24 mouse cellular contexts compared by ENCODE assay signal in the genomic region with DNA sequence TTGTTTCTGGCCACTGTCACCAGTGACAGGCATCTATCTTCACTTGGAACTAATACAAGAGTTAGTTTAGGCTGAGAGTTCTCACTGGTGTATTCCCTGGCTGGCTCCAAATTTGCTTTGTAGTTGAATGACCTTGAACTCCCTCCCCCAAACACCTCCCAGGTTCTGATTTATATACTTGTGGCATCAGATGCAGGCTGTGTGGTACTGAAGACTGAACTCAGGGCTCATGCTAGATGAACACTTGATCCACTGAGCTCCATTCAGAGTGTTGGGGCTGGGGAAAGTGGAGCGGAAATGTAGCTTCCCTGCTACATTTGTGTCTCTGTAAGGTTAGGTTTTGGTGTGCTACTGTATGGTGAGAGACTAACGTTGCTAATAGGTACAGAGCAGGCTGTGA. TPM values are rescaled to one million over a fixed set of nuclear protein-coding genes. Genes with fewer than 3 reads are reported as not detected.
DNase-seq lines count a peak whose midpoint lies in the region; ATAC-seq and TF ChIP-seq lines count a peak whose summit lies in the region.
"Had no signal": no experiment of that assay in that cellular context is flagged by ENCODE, and none has a peak within 500 bp of the region (broad histone marks: within the 10 kb centered on the region; RNA-seq: fewer than 3 reads in every experiment).

No protein-coding gene starts in this region.

- H3K9me3 ChIP-seq in heart, postnatal 0 days (replicated peaks; ENCODE audit: control insufficient read depth, low read length) = no peaks in the 10 kb centered on the region
- H3K9me3 ChIP-seq: embryonic facial prominence, embryonic 10.5 days; embryonic facial prominence, embryonic 12.5 days; forebrain, embryonic 13.5 days; forebrain, embryonic 15.5 days; G1E had no signal

- no peak overlapping the region for H3K9ac ChIP-seq in heart, postnatal 0 days (replicated peaks; ENCODE audit: low read depth, low read length)
- H3K9ac ChIP-seq: embryonic facial prominence, embryonic 12.5 days; forebrain, embryonic 13.5 days; forebrain, embryonic 15.5 days had no signal

- H3K27ac ChIP-seq in heart, postnatal 0 days (ENCODE audit: low read depth) = peak overlapping the region; percentile 36; the same call in 1 of the 2 replicates
- peak overlapping the region; percentile 30; the same call in 1 of the 2 replicates for H3K27ac ChIP-seq in testis, adult 2 months (ENCODE audit: control insufficient read depth, insufficient read depth, low read depth, low read length)
- H3K27ac ChIP-seq: embryonic facial prominence, embryonic 10.5 days; embryonic facial prominence, embryonic 12.5 days; forebrain, embryonic 13.5 days; forebrain, embryonic 15.5 days had no signal

- no peak for TF ChIP-seq CTCF in heart, postnatal 0 days (IDR thresholded peaks at IDR 0.05; ENCODE audit: low read depth)
- TF ChIP-seq CTCF in testis, adult 2 months (IDR thresholded peaks at IDR 0.05; ENCODE audit: control insufficient read depth, insufficient read depth, insufficient replicate concordance, low read depth, low read length) = no peak

- H3K27me3 ChIP-seq in heart, postnatal 0 days (ENCODE audit: control insufficient read depth, insufficient read depth, low read length) = no peaks in the 10 kb centered on the region
- H3K27me3 ChIP-seq in testis, adult 2 months (ENCODE audit: control insufficient read depth, insufficient read depth, low read length) = no peaks in the 10 kb centered on the region
- H3K27me3 ChIP-seq: CH12.LX; embryonic facial prominence, embryonic 12.5 days; forebrain, embryonic 13.5 days; forebrain, embryonic 15.5 days; Patski had no signal

- intact Hi-C loops in heart, postnatal 25 days (cut with DNase I) = loop anchor here (10.0 kb wide), 1 partner anchor 630 kb away; the partner anchor contains the start of genes Ccnk and Setd3

- 79% methylated on average over 2 of the region's 2 CpGs for WGBS in heart, postnatal 0 days

- 0 out of 2 replicates have a peak, but pooled peaks cover 14% of the 10 kb centered on the region for H3K36me3 ChIP-seq in heart, postnatal 0 days (replicated peaks; ENCODE audit: control insufficient read depth, insufficient read depth, low read length)
- H3K36me3 ChIP-seq in testis, adult 2 months (ENCODE audit: control insufficient read depth, insufficient read depth, low read length) = no peaks in the 10 kb centered on the region; the same call in 1 of the 2 replicates
- H3K36me3 ChIP-seq: forebrain, embryonic 15.5 days had no signal

- DNase-seq in heart, adult 11 months = peak; percentile 75
- DNase-seq in heart, postnatal 25 days (ENCODE audit: low spot score) = no peak
- DNase-seq in heart, postnatal 0 days (ENCODE audit: low spot score) = no peak
- no peak for DNase-seq in heart, adult 8-10 months (ENCODE audit: low spot score)
- DNase-seq in testis, postnatal 14 days (ENCODE audit: low spot score) = no peak
- DNase-seq: adrenal gland, adult 8-10 months; adrenal gland, postnatal 14 days; adrenal gland, postnatal 36 days; B cell, adult 2 months; cerebellum, adult 11-12 months; cerebellum, adult 2 months; cerebellum, adult 9-10 months; cerebellum, postnatal 10 days; cerebellum, postnatal 25 days had no signal

- no peak for TF ChIP-seq POLR2A in testis, adult 2 months (IDR thresholded peaks at IDR 0.05; ENCODE audit: control insufficient read depth, low read depth, low read length)

- TF ChIP-seq EP300 in heart, postnatal 0 days (IDR thresholded peaks at IDR 0.05; ENCODE audit: low read depth) = no peak

- no peak overlapping the region for H3K4me2 ChIP-seq in heart, postnatal 0 days (ENCODE audit: low read depth, low read length)
- H3K4me2 ChIP-seq: embryonic facial prominence, embryonic 12.5 days; forebrain, embryonic 13.5 days; forebrain, embryonic 15.5 days had no signal

- no peak for ATAC-seq in heart, postnatal 0 days (ENCODE audit: insufficient read depth, low read depth)
- ATAC-seq: activated CD4-positive, CD25-positive, alpha-beta regulatory T cell, adult 4 months; CD4-positive, CD25-positive, alpha-beta regulatory T cell, adult 4 months; forebrain, embryonic 13.5 days; forebrain, embryonic 15.5 days; Patski had no signal

- H3K4me3 ChIP-seq in heart, postnatal 0 days (ENCODE audit: low read depth, low read length) = no peak overlapping the region
- no peak overlapping the region for H3K4me3 ChIP-seq in testis, adult 2 months (ENCODE audit: control insufficient read depth, low read depth, low read length)
- H3K4me3 ChIP-seq: embryonic facial prominence, embryonic 10.5 days; embryonic facial prominence, embryonic 12.5 days; forebrain, embryonic 13.5 days; forebrain, embryonic 15.5 days had no signal

- H3K4me1 ChIP-seq in heart, postnatal 0 days (ENCODE audit: control insufficient read depth, insufficient read depth) = peaks cover 45% of the 10 kb centered on the region
- H3K4me1 ChIP-seq in testis, adult 2 months (ENCODE audit: control insufficient read depth, insufficient read depth, low read length) = peaks cover 3% of the 10 kb centered on the region

RNA-seq across cellular contexts. Expression of gene Yy1, which starts 11.6 kb away (rescaled TPM):
- total RNA-seq in heart, postnatal 25 days (2021) = 10 to 100 TPM; 28.3 to 38.9 TPM
- total RNA-seq in heart, postnatal 0 days (2014; rRNA removed; ENCODE audit: low replicate concordance) = 21.5 and 32.7 TPM in 2 replicates
- polyA plus RNA-seq in heart, postnatal 0 days (2015; fragmentation: Nextera tagmentation; extraction: Ambion mirVana) = 7.1 and 7.6 TPM in 2 replicates
- total RNA-seq in heart, adult 8-10 months (2022) = 10 to 100 TPM; 24.8 to 34.8 (median 28.6) TPM
- 6.9 and 7.8 TPM in 2 replicates for polyA plus RNA-seq in testis, adult 2 months (2012; rRNA removed)

RNA-seq across cellular contexts. Expression of gene Slc25a29, which starts 31.3 kb away (rescaled TPM):
- 10 to 100 TPM in 1 of 2 experiments, 1 to 10 TPM in 1; 9.8 to 14.1 TPM for total RNA-seq in heart, postnatal 25 days (2021)
- total RNA-seq in heart, postnatal 0 days (2014; rRNA removed; ENCODE audit: low replicate concordance) = 4.4 and 7.0 TPM in 2 replicates
- polyA plus RNA-seq in heart, postnatal 0 days (2015; fragmentation: Nextera tagmentation; extraction: Ambion mirVana) = 2.4 and 3.0 TPM in 2 replicates
- total RNA-seq in heart, adult 8-10 months (2022) = 10 to 100 TPM; 13.1 to 16.9 (median 14.1) TPM
- polyA plus RNA-seq in testis, adult 2 months (2012; rRNA removed) = 2.8 and 4.4 TPM in 2 replicates

RNA-seq across cellular contexts. Expression of gene Slc25a47, which starts 31.5 kb away (rescaled TPM):
- total RNA-seq in heart, postnatal 25 days (2021) = 1 to 10 TPM; 5.9 to 9.3 TPM
- 11.3 and 15.3 TPM in 2 replicates for total RNA-seq in heart, postnatal 0 days (2014; rRNA removed; ENCODE audit: low replicate concordance)
- 4.4 and 5.9 TPM in 2 replicates for polyA plus RNA-seq in heart, postnatal 0 days (2015; fragmentation: Nextera tagmentation; extraction: Ambion mirVana)
- 1 to 10 TPM; 6.9 to 7.6 (median 7.3) TPM for total RNA-seq in heart, adult 8-10 months (2022)
- 6.8 and 7.8 TPM in 2 replicates for polyA plus RNA-seq in testis, adult 2 months (2012; rRNA removed)
